Mouse (Mus musculus): Measurements from ENCODE around the gene Homer2. TPM values are rescaled to one million over a fixed set of nuclear protein-coding genes. Genes with fewer than 3 reads are reported as not detected.

The Homer2 gene
- total RNA-seq, 2 experiments from 2014 or later: 67.2 to 77.5 TPM

GRCm38 (mm10) chr7:81606452-81606851 is 100.9 kb downstream of the Homer2 start:
- intact Hi-C loops (cut with DNase I): loop anchor here (10.0 kb wide), 1 partner anchor 168 kb away; no protein-coding TSS in a partner anchor
- DNase-seq (ENCODE audit: low spot score in 2 of 2): no peak

DNA sequence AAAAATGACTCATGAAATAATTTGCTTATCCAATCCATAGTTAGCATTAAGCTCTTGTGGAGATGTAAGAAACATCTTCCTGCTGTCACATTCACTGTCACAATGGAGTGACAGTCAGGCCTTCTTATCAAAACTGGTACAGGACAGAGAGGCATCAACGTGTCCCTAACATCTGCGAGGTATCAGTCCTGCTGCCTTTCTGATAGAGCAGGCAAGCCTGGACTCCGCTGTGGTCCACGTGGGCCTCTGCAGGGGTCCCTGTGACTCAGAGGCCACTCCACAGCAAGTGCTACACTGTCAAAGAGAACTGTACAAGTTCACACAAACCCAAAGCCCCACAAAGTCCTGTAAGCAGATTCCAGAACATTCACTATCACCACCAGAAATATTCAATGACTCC is 101.8 kb downstream of the Homer2 start:
- no peak for DNase-seq (ENCODE audit: low spot score in 2 of 2)
- intact Hi-C loops (cut with DNase I): loop anchor here (10.0 kb wide), 1 partner anchor 169 kb away; no protein-coding TSS in a partner anchor

GRCm38 (mm10) chr7:81604991-81605390 is 102.3 kb downstream of the Homer2 start:
- intact Hi-C loops (cut with DNase I): loop anchor here (10.0 kb wide), 1 partner anchor 170 kb away; no protein-coding TSS in a partner anchor
- DNase-seq (ENCODE audit: low spot score in 2 of 2): no peak

DNA sequence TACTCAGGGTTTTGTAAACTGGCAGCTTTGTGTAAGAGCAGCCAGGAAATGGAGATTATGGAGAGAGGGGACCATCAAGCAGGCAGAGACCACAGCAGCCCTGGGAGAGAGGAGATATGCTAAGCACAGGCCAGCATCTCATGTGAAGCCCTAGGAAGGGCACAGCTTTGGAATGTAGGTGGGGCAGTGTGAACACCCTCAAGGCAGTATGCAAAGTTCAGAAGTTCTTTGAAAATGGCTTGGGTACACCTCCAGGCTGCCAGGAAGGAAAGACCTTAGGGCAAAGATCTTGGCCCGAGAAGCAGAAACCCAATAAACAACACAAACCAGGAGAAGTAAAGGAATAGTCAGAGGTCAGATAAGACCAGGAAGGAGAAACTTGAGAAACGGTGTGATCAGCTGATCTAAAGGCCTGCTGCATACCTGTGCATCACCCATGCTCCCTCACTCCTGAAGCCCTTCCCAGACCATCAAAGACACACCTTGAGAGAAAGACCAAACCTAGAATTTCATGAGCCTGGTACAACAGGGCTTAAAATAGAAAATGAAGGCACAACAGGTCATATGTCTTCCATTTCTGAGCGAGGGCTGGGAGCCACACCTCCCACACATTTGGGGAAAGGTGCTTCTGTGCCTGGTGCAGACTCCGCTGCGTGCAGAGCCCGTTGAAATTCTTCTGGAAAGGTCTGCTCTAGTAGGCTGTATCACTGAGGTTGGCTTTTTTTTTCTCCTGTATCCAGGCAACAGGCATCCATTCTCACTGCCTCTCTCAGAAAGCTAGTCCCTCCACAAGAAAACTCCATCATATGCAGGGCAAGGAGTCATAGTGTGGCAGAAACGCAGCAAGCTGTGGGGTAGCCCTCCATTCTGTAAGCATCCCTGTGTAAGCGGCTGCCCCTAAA is 107.7 kb downstream of the Homer2 start:
- intact Hi-C loops (cut with DNase I): loop anchor here (10.0 kb wide), 1 partner anchor 175 kb away; no protein-coding TSS in a partner anchor
- peak; percentile 43 to 62 for DNase-seq (ENCODE audit: low spot score in 2 of 2)

DNA sequence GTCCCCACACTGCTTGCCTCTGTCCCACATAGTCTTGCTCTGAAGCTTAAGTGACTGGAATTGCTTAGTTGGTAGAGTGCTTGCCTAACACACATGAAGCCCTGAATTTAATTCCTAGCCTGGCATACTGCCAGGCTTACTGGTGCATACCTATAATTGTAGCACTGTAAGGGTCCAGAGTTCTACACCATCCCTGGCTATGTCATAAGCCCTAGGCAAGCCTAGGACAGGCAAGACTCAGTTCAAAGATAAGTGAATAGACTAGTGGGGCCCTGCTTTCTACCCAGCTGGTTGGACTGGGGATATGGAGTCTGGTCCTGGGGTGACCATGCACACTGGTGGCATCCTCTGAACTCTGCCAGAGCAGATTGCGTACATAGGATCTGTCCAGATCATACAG is 109.7 kb downstream of the Homer2 start:
- intact Hi-C loops (cut with DNase I): no loop called here
- no peak for DNase-seq (ENCODE audit: low spot score in 2 of 2)

DNA sequence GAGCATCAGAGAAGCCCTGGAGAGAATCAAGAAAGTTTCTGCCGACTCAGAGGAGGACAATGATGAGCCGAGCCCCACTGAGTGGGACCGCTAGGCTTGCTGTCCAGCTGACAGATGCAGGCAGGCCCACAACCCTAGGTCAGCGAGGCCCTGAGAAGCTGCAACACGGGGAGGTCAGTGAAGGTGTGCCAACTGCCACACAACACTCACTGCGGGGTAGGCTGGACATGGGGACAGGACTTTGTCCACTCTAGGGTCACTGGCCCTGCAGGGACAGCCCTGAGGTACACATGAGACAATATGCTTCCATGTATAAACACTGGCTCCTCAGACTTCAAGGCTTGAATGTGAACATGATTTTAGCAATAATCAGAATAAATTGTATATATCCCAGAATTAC is 111.2 kb downstream of the Homer2 start:
- intact Hi-C loops (cut with DNase I): no loop called here
- DNase-seq (ENCODE audit: low spot score in 2 of 2): no peak

GRCm38 (mm10) chr7:81595056-81595455 is 112.3 kb downstream of the Homer2 start:
- intact Hi-C loops (cut with DNase I): no loop called here
- DNase-seq (ENCODE audit: low spot score in 2 of 2): no peak

- intact Hi-C loops (cut with DNase I): no loop called here
- no peak for DNase-seq (ENCODE audit: low spot score in 2 of 2)
Observed at GRCm38 (mm10) chr7:81593387-81593786, 113.9 kb downstream of the Homer2 start.

GRCm38 (mm10) chr7:81592686-81593085 is 114.6 kb downstream of the Homer2 start:
- intact Hi-C loops (cut with DNase I): no loop called here
- no peak for DNase-seq (ENCODE audit: low spot score in 2 of 2)

DNA sequence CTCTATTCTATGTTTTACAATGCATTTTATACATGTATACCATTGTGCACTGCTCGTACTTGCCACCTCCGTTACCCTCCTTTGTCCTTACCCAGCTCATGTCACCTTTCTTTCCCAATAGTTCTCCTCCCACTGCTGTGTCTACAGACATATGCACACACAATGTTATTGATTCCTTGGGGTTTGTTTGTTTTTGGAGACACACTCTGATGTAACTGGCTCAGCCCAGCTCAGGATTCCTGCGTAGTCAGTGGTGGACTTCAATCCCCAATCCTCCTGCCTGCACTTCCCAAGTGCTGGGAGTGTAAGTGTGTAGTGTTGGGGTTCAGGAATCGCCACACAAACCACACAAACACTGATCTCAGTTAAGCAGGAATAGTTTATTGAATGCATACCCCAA is 120.1 kb downstream of the Homer2 start:
- intact Hi-C loops (cut with DNase I): no loop called here

DNA sequence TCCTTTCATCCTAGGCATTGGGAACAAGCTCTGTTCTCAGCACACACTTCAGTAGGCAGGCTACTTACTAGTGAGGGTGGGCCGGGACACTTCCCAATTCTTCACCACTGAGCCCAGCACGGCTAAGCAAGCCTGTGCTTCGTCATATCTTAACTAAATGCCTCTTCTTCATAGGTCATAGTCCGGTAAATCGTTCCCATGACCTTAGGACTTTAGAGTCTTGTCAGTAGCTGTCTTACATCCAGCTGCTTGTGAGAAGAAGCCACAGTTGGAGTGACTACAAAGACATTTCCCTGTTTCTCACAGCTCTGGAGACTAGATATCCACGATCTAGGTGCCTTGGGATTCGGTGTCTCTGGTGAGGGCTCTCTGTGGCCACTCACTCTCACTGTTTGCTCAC is 122.0 kb downstream of the Homer2 start:
- intact Hi-C loops (cut with DNase I): no loop called here
- no peak for DNase-seq (ENCODE audit: low spot score in 2 of 2)

More for the DNA sequence above, 120.1 kb downstream of the Homer2 start:
- DNase-seq (ENCODE audit: low spot score in 2 of 2): no peak

DNA sequence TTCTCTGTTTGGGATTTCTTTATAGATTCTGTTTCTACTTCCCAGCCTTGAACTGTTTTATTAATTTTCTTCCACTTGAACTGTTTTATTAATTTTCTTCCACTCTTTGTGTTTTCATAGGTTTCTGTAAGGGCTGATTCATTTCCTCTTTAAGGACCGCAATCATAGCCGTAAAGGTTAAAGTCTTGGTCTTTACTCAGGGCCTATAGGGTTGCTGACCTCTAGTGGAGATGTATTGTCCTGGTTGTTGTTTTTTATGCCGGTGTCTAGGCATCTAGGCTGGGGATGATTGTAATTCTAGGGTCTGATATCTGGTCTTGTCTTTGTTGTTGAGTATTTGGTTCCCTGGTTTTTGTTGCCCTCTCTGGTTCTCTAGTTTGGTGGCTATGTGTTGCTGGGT is 123.8 kb downstream of the Homer2 start:
- intact Hi-C loops (cut with DNase I): no loop called here
- no peak for DNase-seq (ENCODE audit: low spot score in 2 of 2)

DNA sequence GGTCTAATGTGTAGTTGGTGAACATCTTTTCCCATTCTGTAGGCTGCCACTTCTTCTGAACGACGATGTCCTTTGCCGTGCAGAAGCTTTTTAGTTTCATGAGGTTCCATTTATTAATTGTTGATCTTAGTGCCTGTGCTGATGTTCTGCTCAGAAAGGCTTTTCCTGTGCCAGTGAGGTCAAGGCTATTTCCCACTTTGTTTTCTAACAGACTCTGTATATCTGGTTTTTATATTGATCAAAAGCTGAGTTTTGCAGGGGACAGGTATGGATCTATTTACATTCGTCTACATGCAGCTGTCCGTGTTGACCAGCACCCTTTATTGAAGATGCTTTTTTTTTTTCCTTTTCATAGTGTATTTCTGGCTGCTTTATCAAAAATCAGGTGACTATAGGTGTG is 128.0 kb downstream of the Homer2 start:
- no peak for DNase-seq (ENCODE audit: low spot score in 2 of 2)
- intact Hi-C loops (cut with DNase I): loop anchor here (5.0 to 10.0 kb wide), 2 partner anchors 198 to 415 kb away; no protein-coding TSS in a partner anchor

- no peak for DNase-seq (ENCODE audit: low spot score in 2 of 2)
- intact Hi-C loops (cut with DNase I): loop anchor here (5.0 to 10.0 kb wide), 2 partner anchors 199 to 414 kb away; no protein-coding TSS in a partner anchor
Observed at GRCm38 (mm10) chr7:81578413-81578812, 128.9 kb downstream of the Homer2 start.

DNA sequence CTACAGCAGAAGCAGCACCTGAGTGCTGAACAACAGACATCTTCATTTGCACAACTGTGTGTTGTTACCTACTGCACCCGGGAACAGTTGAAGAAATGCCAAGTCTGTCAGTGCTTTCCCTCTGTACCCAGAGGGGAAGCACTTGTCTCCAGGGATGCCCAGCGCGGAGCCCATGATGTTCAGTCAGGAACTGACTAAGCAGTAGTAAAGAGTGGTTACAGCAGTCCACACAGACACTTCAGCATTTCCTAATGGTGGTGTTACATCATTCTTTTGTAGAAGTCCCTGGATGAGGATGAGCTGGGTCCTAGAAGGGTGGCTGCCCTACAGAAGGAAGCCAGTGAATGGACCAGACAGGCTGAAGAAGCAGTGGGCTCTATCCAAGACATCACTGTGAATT is 129.5 kb downstream of the Homer2 start:
- DNase-seq (ENCODE audit: low spot score in 2 of 2): no peak
- intact Hi-C loops (cut with DNase I): loop anchor here (5.0 to 10.0 kb wide), 2 partner anchors 199 to 413 kb away; no protein-coding TSS in a partner anchor

- no peak for DNase-seq (ENCODE audit: low spot score in 2 of 2)
- intact Hi-C loops (cut with DNase I): loop anchor here (5.0 to 10.0 kb wide), 2 partner anchors 202 to 411 kb away; no protein-coding TSS in a partner anchor
Observed at GRCm38 (mm10) chr7:81575606-81576005, 131.7 kb downstream of the Homer2 start.

- intact Hi-C loops (cut with DNase I): loop anchor here (10.0 kb wide), 1 partner anchor 409 kb away; no protein-coding TSS in a partner anchor
- no peak for DNase-seq (ENCODE audit: low spot score in 2 of 2)
Observed at GRCm38 (mm10) chr7:81573821-81574220, 133.5 kb downstream of the Homer2 start.

DNA sequence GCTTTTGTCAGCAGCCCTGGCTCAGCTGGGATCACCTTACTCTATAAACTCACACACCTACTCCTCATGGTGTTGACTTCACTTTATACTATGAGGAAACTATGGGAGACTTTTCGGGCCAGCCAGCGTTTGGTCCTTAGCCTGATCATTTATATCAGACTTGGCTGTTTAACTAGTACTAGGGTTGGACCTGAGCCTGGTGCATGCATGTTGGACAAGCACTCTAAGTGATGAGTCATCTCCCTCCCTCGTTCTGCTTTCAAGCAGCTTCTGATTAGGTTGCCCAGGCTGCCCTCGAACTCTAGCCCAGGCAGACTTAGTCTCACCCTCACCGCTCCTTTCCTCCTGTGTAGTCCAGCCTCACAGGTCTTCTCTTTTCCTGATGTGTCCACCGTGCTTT is 133.9 kb downstream of the Homer2 start:
- intact Hi-C loops (cut with DNase I): loop anchor here (10.0 kb wide), 1 partner anchor 409 kb away; no protein-coding TSS in a partner anchor
- DNase-seq (ENCODE audit: low spot score in 2 of 2): peak in 1 of 2 experiments; percentile 32

DNA sequence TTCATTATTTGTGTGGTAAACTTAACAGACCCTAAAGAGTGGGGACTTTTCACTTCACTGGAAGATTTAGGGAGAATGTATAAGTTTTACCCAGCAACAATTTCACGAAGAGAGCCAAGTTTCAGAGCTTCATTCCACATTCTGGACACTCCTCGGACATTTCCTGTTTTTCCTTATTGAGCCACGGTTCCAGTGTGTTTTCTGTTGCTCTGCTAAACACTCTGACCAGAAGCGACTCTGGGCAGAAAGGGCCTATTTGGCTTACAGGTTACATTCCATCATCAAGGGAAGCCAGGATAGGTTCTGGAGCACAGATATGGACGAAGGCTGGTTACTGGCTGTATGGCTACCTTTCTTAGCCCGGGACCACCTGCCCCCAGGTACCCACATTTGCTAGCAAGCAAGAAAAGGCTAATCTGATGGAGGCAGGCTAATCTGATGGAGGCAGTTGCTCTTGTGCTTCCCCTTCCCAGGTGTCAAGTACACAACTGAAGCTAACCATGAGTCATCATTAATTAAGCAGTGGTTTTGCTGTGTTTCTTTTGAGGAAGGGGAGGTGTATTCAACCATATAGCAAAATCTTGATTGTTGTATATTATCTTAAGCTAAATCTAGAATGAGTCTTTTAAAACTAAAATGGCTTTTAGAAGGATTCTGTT is 134.6 kb downstream of the Homer2 start:
- intact Hi-C loops (cut with DNase I): loop anchor here (10.0 kb wide), 1 partner anchor 408 kb away; no protein-coding TSS in a partner anchor
- DNase-seq (ENCODE audit: low spot score in 2 of 2): no peak

- DNase-seq (ENCODE audit: low spot score in 2 of 2): no peak
- intact Hi-C loops (cut with DNase I): loop anchor here (2.0 to 10.0 kb wide), 5 partner anchors 49 to 407 kb away; partner anchors contain the start of genes Ap3b2, Cpeb1 and Rps17
Observed at GRCm38 (mm10) chr7:81571941-81572441, 135.3 kb downstream of the Homer2 start.

Data from left cerebral cortex, postnatal 25 days (tissue).